Mouse (Mus musculus) E14TG2a.4 (cell line): ENCODE measurements around the gene Tnrc6a.

ENCODE experiments used
- CTCF ChIP-seq: conservative IDR thresholded peaks from 2 replicates; pipeline ENCODE4 v1.5.1; 2014; ENCODE audit warnings: low read length
- NANOG ChIP-seq: IDR thresholded peaks from 2 replicates; pipeline ENCODE4 v1.6.1; 2014; ENCODE audit warnings: borderline replicate concordance, low read length, mixed read lengths
- POU5F1 ChIP-seq: IDR thresholded peaks from 2 replicates; pipeline ENCODE4 v1.6.1; 2014; ENCODE audit warnings: low read length, borderline replicate concordance

DNA sequence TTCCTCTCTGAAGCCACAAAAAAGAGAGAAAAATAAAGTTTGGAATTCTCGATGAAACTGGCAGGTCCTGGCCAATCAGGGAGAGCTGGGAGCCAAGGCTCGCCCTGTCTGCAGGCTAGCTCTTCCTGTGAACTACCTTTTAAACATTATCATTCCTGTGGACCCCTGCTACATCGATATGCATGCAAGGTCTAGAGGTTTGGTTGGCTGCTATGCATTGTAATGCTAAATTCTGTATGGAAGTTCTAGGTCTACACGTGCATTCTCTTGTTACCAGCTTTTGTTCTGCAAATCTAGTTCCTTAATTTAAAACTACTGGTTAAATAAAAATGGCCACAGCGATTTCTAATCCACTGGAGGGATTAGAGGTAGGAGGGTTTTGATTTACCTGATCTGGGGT is 87.8 kb downstream of the Tnrc6a start:
- no peak for TF ChIP-seq CTCF
- TF ChIP-seq NANOG, result no peak; the same call in 1 of the 2 replicates
- TF ChIP-seq POU5F1, result peak; percentile 89
